Comparison of ENCODE assay signal across 10 mouse cellular contexts in genomic region chr13:69485326-69485725, GRCm38 (mm10). TPM values are rescaled to one million over a fixed set of nuclear protein-coding genes. Genes with fewer than 3 reads are reported as not detected.
A peak's percentile ranks its signal among the peaks of the same experiment; 100 is the strongest.
DNase-seq lines count a peak whose midpoint lies in the region; ATAC-seq and TF ChIP-seq lines count a peak whose summit lies in the region.
"Had no signal": no experiment of that assay in that cellular context is flagged by ENCODE, and none has a peak within 500 bp of the region (broad histone marks: within the 10 kb centered on the region; RNA-seq: fewer than 3 reads in every experiment).

No protein-coding gene starts in this region.

- no peak overlapping the region for H3K27ac ChIP-seq in layer of hippocampus, adult 2 months
- H3K27ac ChIP-seq: embryonic facial prominence, embryonic 13.5 days; limb, embryonic 12.5 days had no signal

- H3K4me3 ChIP-seq in layer of hippocampus, adult 2 months, result no peak overlapping the region
- H3K4me3 ChIP-seq: embryonic facial prominence, embryonic 13.5 days; limb, embryonic 12.5 days had no signal

- TF ChIP-seq CTCF in layer of hippocampus, adult 2 months (conservative IDR thresholded peaks at IDR 0.05), result peak; percentile 79

- no peak for ATAC-seq in monocyte, adult 5-6 weeks (replicated peaks; ENCODE audit: insufficient number of reproducible peaks, low FRiP score, low TSS enrichment, poor library complexity, severe bottlenecking)

- DNase-seq in layer of hippocampus, adult 2 months (ENCODE audit: low spot score in 2 of 2), result no peak
- no peak for DNase-seq in layer of hippocampus, adult 9-11 months
- peak; percentile 46 for DNase-seq in R1 (ENCODE audit: low read depth, low spot score)
- peak; percentile 50 for DNase-seq in embryo, embryonic 9.5 days (ENCODE audit: extremely low spot score)
- DNase-seq in lung, postnatal 36 days, result peak; percentile 39
- no peak for DNase-seq in spleen, postnatal 14 days (ENCODE audit: low spot score in 2 of 2)
- DNase-seq in thymus, postnatal 10 days (ENCODE audit: low spot score in 2 of 2), result no peak

RNA-seq across cellular contexts. Expression of gene Nsun2, which starts 48.2 kb away (rescaled TPM):
- total RNA-seq in layer of hippocampus, adult 2 months (2021), result 10 to 100 TPM; 99.2 to 99.8 TPM
- 73.1 to 84.0 TPM (median 80.0 TPM) in 3 replicates for total RNA-seq in monocyte, adult 5-6 weeks (2017)

RNA-seq across cellular contexts. Expression of gene Tent4a, which starts 49.1 kb away (rescaled TPM):
- 10 to 100 TPM; 44.0 to 46.4 TPM for total RNA-seq in layer of hippocampus, adult 2 months (2021)
- 4.9 to 16.1 TPM (median 9.2 TPM) in 3 replicates for total RNA-seq in monocyte, adult 5-6 weeks (2017)

Comparison
In these comparisons a context has a peak if more than half of its experiments do, and no peak if none do; other contexts are left out.
1. DNase-seq: peak in R1 (single experiment), embryo, embryonic 9.5 days (single experiment) and lung, postnatal 36 days (single experiment); none in layer of hippocampus, adult 2 months (0 of 2), layer of hippocampus, adult 9-11 months (single experiment), spleen, postnatal 14 days (0 of 2) and thymus, postnatal 10 days (0 of 2).